Mouse (Mus musculus) midbrain, embryonic 14.5 days (tissue): Measurements from ENCODE around the gene Aldh3b1. TPM values are rescaled to one million over a fixed set of nuclear protein-coding genes. Genes with fewer than 3 reads are reported as not detected.
"Not testable (repeated sequence)": the region's sequence is repeated elsewhere in the genome, so short reads cannot be mapped to it uniquely, and the experiment has no call there.

Source experiments
- ATAC-seq: fragments of 200-750 bp; cut with Nextera tagmentation; 2 replicates; pipeline ENCODE4 v1.8.0; 2017; ENCODE audit warnings: moderate number of reproducible peaks, moderate library complexity; ENCODE audit not compliant: low FRiP score, low TSS enrichment
- DNase-seq: peaks from one replicate; pipeline ENCODE4 v3.0.0-alpha.2; 2015
- H3K27ac ChIP-seq: fragments of 300-500 bp; sonication (generic); replicated peaks from 2 replicates; pipeline ENCODE4 v1.5.1; 2014; ENCODE audit warnings: mild to moderate bottlenecking, low read depth, low read length, moderate library complexity
- H3K27me3 ChIP-seq: fragments of 300-500 bp; sonication (generic); 2 replicates; pipeline ENCODE4 v1.6.1; 2014; ENCODE audit warnings: low read length, control low read depth, mixed read lengths; ENCODE audit not compliant: control insufficient read depth, insufficient read depth
- H3K36me3 ChIP-seq: fragments of 300-500 bp; sonication (generic); 2 replicates; pipeline ENCODE4 v1.6.1; 2014; ENCODE audit warnings: low read length, control low read depth; ENCODE audit not compliant: control insufficient read depth, insufficient read depth
- H3K4me1 ChIP-seq: fragments of 300-500 bp; sonication (generic); 2 replicates; pipeline ENCODE4 v1.6.1; 2014; ENCODE audit warnings: mild to moderate bottlenecking, antibody characterized with exemption, low read length, control low read depth; ENCODE audit not compliant: control insufficient read depth, insufficient read depth
- H3K4me2 ChIP-seq: fragments of 300-500 bp; sonication (generic); 2 replicates; pipeline ENCODE4 v1.6.1; 2014; ENCODE audit warnings: mild to moderate bottlenecking, low read length, moderate library complexity
- H3K4me3 ChIP-seq: fragments of 300-500 bp; sonication (generic); replicated peaks from 2 replicates; pipeline ENCODE4 v1.5.1; 2014; ENCODE audit warnings: low read depth, low read length
- H3K9ac ChIP-seq: fragments of 300-500 bp; sonication (generic); replicated peaks from 2 replicates; pipeline ENCODE4 v1.6.1; 2014; ENCODE audit warnings: mild to moderate bottlenecking, low read length, moderate library complexity
- H3K9me3 ChIP-seq: fragments of 300-500 bp; sonication (generic); 2 replicates; pipeline ENCODE4 v1.6.1; 2016; ENCODE audit warnings: low read length, control low read depth, mixed read lengths; ENCODE audit not compliant: control insufficient read depth
- WGBS: fragments of 180-500 bp; shearing (Covaris S2); extraction: QIAGEN DNeasy Blood & Tissue Kit; methylation state at CpG from one replicate; pipeline ENCODE4 v1.1.7; 2014; 5-methylcytosine and 5-hydroxymethylcytosine counted together
- polyA plus RNA-seq: library from polyadenylated mRNA; unstranded; fragments of >200 nt; fragmentation: Nextera tagmentation; extraction: Ambion mirVana; gene quantifications from 2 replicates; pipeline ENCODE4 v1.2.1, GENCODE M21; 2014

Gene Aldh3b1
- polyA plus RNA-seq = 0.84 and 1.1 TPM in 2 replicates

- Histone ChIP-seq H3K4me3 (no peak within 1 kb of the TSS), H3K9ac (peak within 1 kb of the TSS; percentile 1; the same call in 1 of the 2 replicates), H3K9me3 (no peaks in the 10 kb centered on the region), H3K4me2 (no peak within 1 kb of the TSS), H3K27me3 (no peaks in the 10 kb centered on the region), H3K27ac (peak within 1 kb of the TSS; percentile 17; the same call in 1 of the 2 replicates), H3K36me3 (no peaks in the 10 kb centered on the region), H3K4me1 (no peaks in the 10 kb centered on the region)
- no peak for ATAC-seq
- DNase-seq = peak; percentile 57
- WGBS = 69% methylated on average over 12 of the region's 12 CpGs
Observed at GRCm38 (mm10) chr19:3929211-3929941, at the start of gene Aldh3b1. TSS of gene Aldh3b1 (minus strand) at chr19:3929808.

- WGBS = 82% methylated on average over 2 of the region's 2 CpGs
- no peak overlapping the region for H3K9ac ChIP-seq
- H3K36me3 ChIP-seq = no peaks in the 10 kb centered on the region
- H3K4me1 ChIP-seq = no peaks in the 10 kb centered on the region
- H3K4me3 ChIP-seq = no peak overlapping the region
- DNase-seq (no peak), ATAC-seq (no peak)
- no peak overlapping the region for H3K27ac ChIP-seq
- H3K4me2 ChIP-seq = no peak overlapping the region
- H3K9me3 ChIP-seq = no peaks in the 10 kb centered on the region
- no peaks in the 10 kb centered on the region for H3K27me3 ChIP-seq
Observed at GRCm38 (mm10) chr19:3975866-3976265, 46.3 kb upstream of the Aldh3b1 start.

- not testable (repeated sequence) for H3K4me1 ChIP-seq, H3K4me2 ChIP-seq, H3K9ac ChIP-seq, DNase-seq, ATAC-seq, H3K9me3 ChIP-seq, H3K27ac ChIP-seq, H3K36me3 ChIP-seq, H3K4me3 ChIP-seq, H3K27me3 ChIP-seq
- WGBS = 81% methylated on average over 6 of the region's 6 CpGs
Observed at GRCm38 (mm10) chr19:3974608-3975007, 45.0 kb upstream of the Aldh3b1 start.

GRCm38 (mm10) chr19:3972229-3972628 lies 42.6 kb upstream of the Aldh3b1 start, which contains the start of gene Aldh3b2:
TSS of gene Aldh3b2 (plus strand) at chr19:3972328.
- WGBS = 59% methylated on average over 9 of the region's 9 CpGs
- Histone ChIP-seq H3K36me3 (no peaks in the 10 kb centered on the region), H3K27ac (no peak within 1 kb of the TSS), H3K27me3 (no peaks in the 10 kb centered on the region), H3K4me3 (no peak within 1 kb of the TSS), H3K9me3 (no peaks in the 10 kb centered on the region), H3K9ac (no peak within 1 kb of the TSS), H3K4me2 (no peak within 1 kb of the TSS), H3K4me1 (no peaks in the 10 kb centered on the region)
- DNase-seq = no peak
- no peak for ATAC-seq

- no peaks in the 10 kb centered on the region for H3K36me3 ChIP-seq
- H3K4me2 ChIP-seq = no peak overlapping the region
- H3K27me3 ChIP-seq = no peaks in the 10 kb centered on the region
- H3K9me3 ChIP-seq = no peaks in the 10 kb centered on the region
- H3K27ac ChIP-seq = no peak overlapping the region
- no peak overlapping the region for H3K9ac ChIP-seq
- 66% methylated on average over 3 of the region's 3 CpGs for WGBS
- no peaks in the 10 kb centered on the region for H3K4me1 ChIP-seq
- ATAC-seq = no peak
- no peak overlapping the region for H3K4me3 ChIP-seq
- no peak for DNase-seq
Observed at GRCm38 (mm10) chr19:3967258-3967657, 37.6 kb upstream of the Aldh3b1 start.

GRCm38 (mm10) chr19:3966330-3967075 lies 36.9 kb upstream of the Aldh3b1 start:
- no peaks in the 10 kb centered on the region for H3K36me3 ChIP-seq
- H3K27me3 ChIP-seq = no peaks in the 10 kb centered on the region
- no peak overlapping the region for H3K9ac ChIP-seq
- ATAC-seq = no peak
- H3K9me3 ChIP-seq = no peaks in the 10 kb centered on the region
- H3K4me3 ChIP-seq = no peak overlapping the region
- no peak for DNase-seq
- no peaks in the 10 kb centered on the region for H3K4me1 ChIP-seq
- H3K27ac ChIP-seq = no peak overlapping the region
- 68% methylated on average over 11 of the region's 11 CpGs for WGBS
- H3K4me2 ChIP-seq = no peak overlapping the region

GRCm38 (mm10) chr19:3964030-3964429 lies 34.4 kb upstream of the Aldh3b1 start:
- Histone ChIP-seq H3K36me3 (no peaks in the 10 kb centered on the region), H3K4me1 (no peaks in the 10 kb centered on the region), H3K9ac (no peak overlapping the region), H3K9me3 (no peaks in the 10 kb centered on the region), H3K27ac (no peak overlapping the region), H3K27me3 (no peaks in the 10 kb centered on the region), H3K4me3 (no peak overlapping the region), H3K4me2 (no peak overlapping the region)
- DNase-seq (no peak), ATAC-seq (no peak)
- 75% methylated on average over 4 of the region's 4 CpGs for WGBS

- no peak for ATAC-seq
- Histone ChIP-seq H3K4me1 (no peaks in the 10 kb centered on the region), H3K9ac (no peak overlapping the region), H3K4me3 (no peak overlapping the region), H3K27ac (no peak overlapping the region), H3K4me2 (no peak overlapping the region), H3K27me3 (no peaks in the 10 kb centered on the region), H3K36me3 (no peaks in the 10 kb centered on the region), H3K9me3 (no peaks in the 10 kb centered on the region)
- 11% methylated on average over 2 of the region's 2 CpGs for WGBS
- DNase-seq = no peak
Observed at GRCm38 (mm10) chr19:3962469-3962868, 32.9 kb upstream of the Aldh3b1 start.
